Mouse (Mus musculus) right cerebral cortex, adult 2 months (tissue): ENCODE measurements around the gene Hsp90ab1.

Source experiments
- DNase-seq, 2 experiments: peaks; one replicate each; pipeline ENCODE4 v3.0.0; 2021 to 2022; ENCODE audit warnings: low spot score in 2 of 2

Hsp90ab1 gene

DNA sequence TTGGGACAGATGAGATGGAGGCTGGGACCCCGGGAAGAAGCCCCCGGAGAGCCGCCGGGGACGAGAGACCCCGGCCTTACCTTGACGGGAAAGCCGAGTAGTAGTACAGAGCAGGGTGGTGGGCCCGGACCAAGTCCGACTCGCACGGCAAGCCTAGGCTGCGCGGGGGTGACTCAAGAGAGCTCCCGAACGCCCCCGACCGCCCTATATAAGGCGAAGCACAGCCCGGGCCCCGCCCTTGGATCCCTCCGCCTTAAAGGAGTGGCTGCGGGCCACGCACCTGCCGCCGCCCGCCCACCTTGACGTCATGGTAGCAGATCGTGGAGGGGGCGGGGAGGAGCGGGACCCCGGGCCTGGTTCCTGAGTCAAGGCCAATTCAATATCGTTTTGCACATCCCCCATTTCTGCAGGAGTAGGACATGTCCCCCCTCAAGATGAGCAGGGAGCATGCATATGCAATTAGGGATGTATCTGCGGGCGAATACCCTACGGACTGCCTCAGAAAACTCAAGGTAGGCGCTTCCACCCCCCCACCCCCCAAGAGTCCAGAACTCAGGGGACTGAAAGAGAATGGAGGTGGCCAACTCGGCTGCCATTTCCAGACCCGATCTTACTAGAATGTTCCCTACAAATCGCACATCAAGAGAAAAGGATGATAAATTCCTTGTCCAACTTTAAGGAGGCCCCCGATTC is at the start of gene Hsp90ab1:
TSS of gene Hsp90ab1 (minus strand) at position 185 of the 693 bp plus-strand sequence.
- peak; percentile 99 for DNase-seq

- no peak for DNase-seq
Observed at GRCm38 (mm10) chr17:45619386-45620256, 46.5 kb upstream of the Hsp90ab1 start.

GRCm38 (mm10) chr17:45618941-45619385 is 45.9 kb upstream of the Hsp90ab1 start:
- DNase-seq, result no peak

DNA sequence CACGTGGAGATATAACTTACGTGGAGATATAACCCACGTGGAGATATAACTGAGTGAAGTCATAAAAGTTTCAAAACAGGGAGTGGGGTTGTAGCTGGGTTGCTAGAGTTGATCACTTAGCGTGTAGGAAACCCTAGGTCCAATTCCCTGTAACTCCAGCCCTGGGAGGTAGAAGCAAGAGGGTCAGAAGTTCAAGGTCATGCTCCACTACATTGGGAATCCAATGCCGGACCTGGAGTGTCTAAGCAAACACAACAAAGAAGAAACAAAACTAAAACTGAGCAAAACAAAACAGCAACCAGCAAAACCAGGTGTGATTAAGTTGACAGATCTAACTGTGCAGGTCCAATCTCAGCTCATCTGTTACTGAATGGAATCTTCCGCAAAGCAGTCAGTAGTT is 44.6 kb upstream of the Hsp90ab1 start:
- no peak for DNase-seq

GRCm38 (mm10) chr17:45616679-45617078 is 43.6 kb upstream of the Hsp90ab1 start:
- DNase-seq, result no peak

GRCm38 (mm10) chr17:45616046-45616650 is 43.1 kb upstream of the Hsp90ab1 start:
- DNase-seq, result no peak

DNA sequence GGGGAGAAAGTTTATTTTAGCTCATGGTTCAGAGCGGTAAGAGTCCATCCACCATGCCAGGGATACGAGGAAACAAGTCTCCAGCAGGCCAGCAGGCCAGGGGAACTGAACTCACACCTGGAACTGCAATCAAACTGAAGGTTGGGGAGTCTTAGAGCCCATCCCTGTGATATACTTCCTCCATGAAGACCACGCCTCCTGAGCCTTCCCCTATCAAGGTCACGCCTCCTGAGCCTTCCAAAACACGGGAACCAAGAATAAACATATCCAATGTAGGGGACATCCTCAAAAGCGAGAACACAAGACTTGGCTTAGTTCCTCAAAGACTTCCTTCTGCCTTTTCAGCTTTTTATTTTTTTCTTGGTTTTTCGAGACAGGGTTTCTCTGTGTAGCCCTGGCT is 39.9 kb upstream of the Hsp90ab1 start:
- no peak for DNase-seq

GRCm38 (mm10) chr17:45612008-45612407 is 38.9 kb upstream of the Hsp90ab1 start:
- DNase-seq, result no peak

DNA sequence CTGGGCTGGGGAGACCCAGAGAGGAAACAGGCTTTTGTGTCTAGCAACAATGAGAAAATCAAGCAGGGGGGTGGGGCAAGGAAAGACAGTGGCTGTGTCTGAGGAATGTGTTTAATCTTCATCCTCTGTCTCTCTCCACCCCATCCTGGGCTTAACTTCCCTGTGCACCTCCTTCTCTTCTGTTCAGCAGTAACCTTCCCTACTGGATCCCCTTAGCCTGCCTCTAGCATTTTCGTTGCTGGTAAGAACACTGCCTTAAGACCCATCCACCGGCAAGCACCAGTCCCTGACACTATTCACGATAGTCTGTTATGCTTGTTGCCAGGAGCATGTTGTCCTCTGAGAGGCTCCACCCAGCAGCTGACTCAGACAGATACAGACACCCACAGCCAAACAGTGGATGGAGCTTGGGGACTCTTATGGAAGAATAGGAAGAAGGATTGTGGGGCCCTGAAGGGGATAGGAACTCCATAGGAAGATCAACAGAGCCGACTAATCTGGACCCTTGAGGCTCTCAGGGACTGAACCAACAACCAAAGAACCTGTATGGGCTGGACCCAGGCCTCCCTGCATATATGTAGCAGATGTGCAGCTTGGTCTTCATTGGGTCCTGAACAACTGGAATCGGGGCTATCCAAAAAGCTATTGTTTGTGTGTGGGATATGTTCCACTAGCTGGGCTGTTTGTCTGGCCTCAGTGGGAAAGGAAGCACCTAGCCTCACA is 37.2 kb upstream of the Hsp90ab1 start:
- no peak for DNase-seq

DNA sequence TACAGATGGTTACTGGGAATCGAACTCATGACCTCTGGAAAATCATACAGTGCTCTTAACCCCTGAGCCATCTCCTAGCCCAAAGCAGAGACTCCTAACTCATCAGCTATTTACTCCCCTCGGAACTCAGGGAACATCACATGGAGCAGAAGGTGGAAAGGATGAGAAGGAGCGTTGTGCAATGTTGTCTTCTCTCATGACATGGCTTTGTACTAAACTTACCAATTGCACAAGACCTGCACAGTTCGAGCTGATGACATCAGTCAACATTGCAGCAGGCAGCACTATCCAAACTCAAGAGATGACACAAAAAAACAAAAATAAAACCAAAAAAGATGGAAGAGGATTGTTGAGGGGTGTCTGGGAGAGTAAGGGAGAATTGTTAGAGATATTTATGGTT is 35.3 kb upstream of the Hsp90ab1 start:
- DNase-seq, result no peak

- no peak for DNase-seq
Observed at GRCm38 (mm10) chr17:45606992-45607879, 34.2 kb upstream of the Hsp90ab1 start.

DNA sequence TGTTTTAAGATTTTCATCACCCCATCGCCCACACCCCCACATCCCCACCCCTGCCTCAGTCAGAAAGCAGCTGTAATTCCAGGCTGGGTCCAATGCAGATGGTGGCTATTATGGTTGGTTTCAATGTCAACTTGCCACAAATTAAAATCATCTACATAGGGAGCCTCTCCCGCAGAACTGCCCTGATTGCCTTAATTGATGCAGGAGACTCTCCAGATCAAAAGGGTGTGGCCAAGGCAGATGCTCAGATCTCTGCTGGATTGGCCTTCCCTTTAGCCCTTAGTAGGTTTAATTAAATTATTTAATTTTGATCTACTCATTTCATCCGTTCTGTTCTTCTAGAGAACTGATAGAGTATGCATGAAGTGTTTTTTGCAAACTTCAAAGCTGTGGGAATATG is 29.9 kb upstream of the Hsp90ab1 start:
- no peak for DNase-seq

DNA sequence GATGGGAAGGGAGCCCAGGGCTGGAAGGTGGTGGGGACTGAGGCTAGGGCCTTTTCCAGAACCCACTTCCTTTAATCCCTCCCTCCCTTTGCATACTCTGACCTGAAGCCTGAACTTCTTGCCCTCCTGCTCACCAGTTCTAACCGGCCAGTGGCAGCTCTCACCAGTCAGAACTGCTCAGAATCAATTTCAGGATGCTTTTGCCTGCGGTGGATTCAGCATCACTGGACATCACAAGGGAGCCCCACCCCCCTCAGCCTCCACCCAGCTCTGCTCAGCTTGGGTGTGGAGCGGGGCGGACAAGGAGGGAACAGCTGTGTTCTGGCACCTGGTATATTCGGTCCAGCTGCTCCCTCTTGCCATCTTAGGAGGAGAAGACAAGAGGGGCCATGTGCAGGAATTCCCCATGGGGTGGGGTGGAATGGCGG is 28.8 kb upstream of the Hsp90ab1 start, which contains the start of gene Mymx:
TSS of gene Mymx (minus strand) at position 226 of the 428 bp plus-strand sequence.
- DNase-seq, result no peak

GRCm38 (mm10) chr17:45601325-45601724 is 28.3 kb upstream of the Hsp90ab1 start:
- no peak for DNase-seq

DNA sequence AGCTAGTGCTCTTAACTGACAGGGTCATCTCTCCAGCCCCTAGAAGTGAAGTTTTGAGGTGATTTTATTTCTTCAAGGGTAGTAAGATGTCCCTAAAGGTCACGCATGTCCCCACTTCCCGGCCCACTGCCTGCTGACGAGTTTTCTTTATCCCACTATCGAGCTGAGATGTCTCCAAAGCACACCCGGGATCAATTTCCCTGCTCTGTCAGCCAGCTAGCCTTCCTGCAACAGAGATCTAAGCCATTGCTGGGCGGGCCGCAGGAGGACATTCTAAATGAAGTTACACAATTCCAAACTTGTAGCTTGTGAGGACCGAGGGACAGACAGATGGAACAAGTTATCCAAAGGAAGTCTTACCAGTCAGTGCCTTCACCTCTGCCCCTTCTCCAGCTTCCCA is 27.2 kb upstream of the Hsp90ab1 start:
- no peak for DNase-seq

DNA sequence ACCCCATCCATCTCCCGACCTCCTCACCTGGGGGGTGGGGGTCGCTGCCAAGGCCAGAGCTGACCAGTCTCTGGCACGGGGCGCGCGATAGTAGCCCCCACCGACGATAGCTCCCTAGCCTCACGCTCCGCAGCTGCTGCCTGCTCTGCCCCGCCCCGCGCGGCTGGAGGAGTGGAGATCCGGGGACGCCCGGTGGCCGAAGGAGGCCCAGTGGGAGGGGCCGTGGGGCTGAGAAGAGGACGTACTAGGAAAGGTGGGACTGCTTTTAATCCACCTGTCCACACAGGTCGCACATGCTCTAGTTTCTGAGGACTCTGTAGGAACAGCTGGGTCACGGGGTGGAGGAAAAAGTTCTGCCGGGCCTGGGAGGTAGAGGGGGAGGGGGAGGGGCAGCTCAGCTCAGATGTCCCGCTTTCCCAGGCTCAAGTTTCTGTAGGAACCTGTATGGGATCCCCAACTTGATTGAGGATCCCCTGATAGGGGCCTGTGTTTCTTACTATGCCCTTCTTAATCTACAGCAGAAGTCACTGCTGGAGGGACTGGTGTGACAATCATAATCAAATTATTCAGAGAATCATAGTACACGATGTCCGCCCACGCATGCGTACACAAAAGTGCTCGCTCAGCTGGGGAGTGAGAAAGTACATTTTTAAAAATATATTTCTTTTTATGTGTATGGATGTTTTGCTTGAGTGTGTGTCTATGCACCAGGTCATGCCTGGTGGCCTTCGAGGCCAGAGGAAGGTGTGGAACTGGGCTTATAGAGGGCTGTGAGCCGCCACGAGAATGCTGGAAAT is 26.6 kb upstream of the Hsp90ab1 start, which contains the start of gene Slc29a1:
TSS of gene Slc29a1 (minus strand) at position 161 of the 797 bp plus-strand sequence.
- DNase-seq, result peak in 1 of 2 experiments; percentile 49

- DNase-seq, result no peak
Observed at GRCm38 (mm10) chr17:45598891-45599290, 25.8 kb upstream of the Hsp90ab1 start.

GRCm38 (mm10) chr17:45598376-45598775 is 25.3 kb upstream of the Hsp90ab1 start:
- no peak for DNase-seq

DNA sequence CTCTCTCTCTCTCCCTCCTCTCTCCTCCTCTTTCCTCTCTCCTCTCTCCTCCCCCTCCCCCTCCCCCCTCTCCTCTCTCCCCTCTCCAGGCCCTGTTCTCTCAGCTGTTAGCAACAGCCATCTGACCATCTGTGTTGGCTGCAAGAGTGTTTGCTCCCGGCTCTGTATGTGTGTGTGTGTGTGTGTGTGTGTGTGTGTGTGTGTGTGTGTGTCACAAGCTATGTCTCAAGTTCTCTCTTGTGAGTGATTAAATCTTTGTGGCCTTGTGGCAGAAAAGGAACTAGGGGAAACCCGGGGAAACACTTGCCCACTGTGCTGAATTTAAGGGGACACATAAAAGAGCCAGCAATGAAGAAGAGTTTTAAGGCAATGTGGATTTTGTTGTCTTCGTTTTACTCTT is 24.7 kb upstream of the Hsp90ab1 start:
- no peak for DNase-seq
